Mouse (Mus musculus): ENCODE results near the gene Soga1. TPM values are rescaled to one million over a fixed set of nuclear protein-coding genes. Genes with fewer than 3 reads are reported as not detected.

Gene Soga1
- polyA plus RNA-seq, 1 experiment from 2014 or later = 1.8 TPM

- H3K4me1 ChIP-seq (replicated peaks; ENCODE audit: insufficient read depth, low read length) = no peaks in the 10 kb centered on the region
- no peak overlapping the region for H3K4me3 ChIP-seq (replicated peaks; ENCODE audit: low read depth, low read length)
- H3K9me3 ChIP-seq (replicated peaks; ENCODE audit: low read length) = no peaks in the 10 kb centered on the region
- no peak for DNase-seq (ENCODE audit: low spot score)
- no peak overlapping the region for H3K4me2 ChIP-seq (ENCODE audit: low read length)
- TF ChIP-seq CTCF (IDR thresholded peaks at IDR 0.05; ENCODE audit: low read depth) = no peak
- 86% methylated on average over 4 of the region's 4 CpGs for WGBS
- no peak overlapping the region for H3K9ac ChIP-seq (ENCODE audit: low read depth, low read length)
- ATAC-seq (replicated peaks; ENCODE audit: low FRiP score, low read depth) = no peak
- H3K36me3 ChIP-seq (ENCODE audit: insufficient read depth, low read length) = peaks cover 74% of the 10 kb centered on the region
- no peak overlapping the region for H3K27ac ChIP-seq
- no peaks in the 10 kb centered on the region for H3K27me3 ChIP-seq (ENCODE audit: insufficient read depth, low read length)
Observed at GRCm38 (mm10) chr2:157028261-157028660, 50.8 kb downstream of the Soga1 start.

GRCm38 (mm10) chr2:157027106-157028008, 51.7 kb downstream of the Soga1 start:
- Histone ChIP-seq H3K27me3 (ENCODE audit: insufficient read depth, low read length) (no peaks in the 10 kb centered on the region), H3K9me3 (replicated peaks; ENCODE audit: low read length) (no peaks in the 10 kb centered on the region), H3K36me3 (ENCODE audit: insufficient read depth, low read length) (peaks cover 77% of the 10 kb centered on the region), H3K27ac (no peak overlapping the region), H3K4me3 (replicated peaks; ENCODE audit: low read depth, low read length) (no peak overlapping the region), H3K4me1 (replicated peaks; ENCODE audit: insufficient read depth, low read length) (no peaks in the 10 kb centered on the region), H3K9ac (ENCODE audit: low read depth, low read length) (no peak overlapping the region), H3K4me2 (ENCODE audit: low read length) (no peak overlapping the region)
- DNase-seq (ENCODE audit: low spot score) = no peak
- no peak for TF ChIP-seq CTCF (IDR thresholded peaks at IDR 0.05; ENCODE audit: low read depth)
- no peak for ATAC-seq (replicated peaks; ENCODE audit: low FRiP score, low read depth)
- 91% methylated on average over 21 of the region's 21 CpGs for WGBS

GRCm38 (mm10) chr2:157021156-157021555, 57.9 kb downstream of the Soga1 start:
- H3K4me3 ChIP-seq (replicated peaks; ENCODE audit: low read depth, low read length) = no peak overlapping the region
- ATAC-seq (replicated peaks; ENCODE audit: low FRiP score, low read depth) (no peak), DNase-seq (ENCODE audit: low spot score) (no peak)
- no peak overlapping the region for H3K27ac ChIP-seq
- no peak overlapping the region for H3K9ac ChIP-seq (ENCODE audit: low read depth, low read length)
- 95% methylated on average over 16 of the region's 16 CpGs for WGBS
- no peaks in the 10 kb centered on the region for H3K4me1 ChIP-seq (replicated peaks; ENCODE audit: insufficient read depth, low read length)
- no peak overlapping the region for H3K4me2 ChIP-seq (ENCODE audit: low read length)
- TF ChIP-seq CTCF (IDR thresholded peaks at IDR 0.05; ENCODE audit: low read depth) = no peak
- peaks cover 88% of the 10 kb centered on the region for H3K36me3 ChIP-seq (ENCODE audit: insufficient read depth, low read length)
- H3K9me3 ChIP-seq (replicated peaks; ENCODE audit: low read length) = no peaks in the 10 kb centered on the region
- no peaks in the 10 kb centered on the region for H3K27me3 ChIP-seq (ENCODE audit: insufficient read depth, low read length)

GRCm38 (mm10) chr2:157019228-157019627, 59.8 kb downstream of the Soga1 start:
- Histone ChIP-seq H3K4me3 (replicated peaks; ENCODE audit: low read depth, low read length) (no peak overlapping the region), H3K9me3 (replicated peaks; ENCODE audit: low read length) (no peaks in the 10 kb centered on the region), H3K27ac (no peak overlapping the region), H3K9ac (ENCODE audit: low read depth, low read length) (no peak overlapping the region), H3K36me3 (ENCODE audit: insufficient read depth, low read length) (peaks cover 79% of the 10 kb centered on the region), H3K27me3 (ENCODE audit: insufficient read depth, low read length) (no peaks in the 10 kb centered on the region), H3K4me2 (ENCODE audit: low read length) (no peak overlapping the region), H3K4me1 (replicated peaks; ENCODE audit: insufficient read depth, low read length) (no peaks in the 10 kb centered on the region)
- 94% methylated on average over 4 of the region's 4 CpGs for WGBS
- no peak for DNase-seq (ENCODE audit: low spot score)
- no peak for ATAC-seq (replicated peaks; ENCODE audit: low FRiP score, low read depth)
- TF ChIP-seq CTCF (IDR thresholded peaks at IDR 0.05; ENCODE audit: low read depth) = no peak

GRCm38 (mm10) chr2:157016529-157017270, 62.4 kb downstream of the Soga1 start:
- Histone ChIP-seq H3K27me3 (ENCODE audit: insufficient read depth, low read length) (no peaks in the 10 kb centered on the region), H3K9ac (ENCODE audit: low read depth, low read length) (no peak overlapping the region), H3K27ac (no peak overlapping the region), H3K9me3 (replicated peaks; ENCODE audit: low read length) (no peaks in the 10 kb centered on the region), H3K4me1 (replicated peaks; ENCODE audit: insufficient read depth, low read length) (no peaks in the 10 kb centered on the region), H3K36me3 (ENCODE audit: insufficient read depth, low read length) (peaks cover 56% of the 10 kb centered on the region), H3K4me2 (ENCODE audit: low read length) (no peak overlapping the region), H3K4me3 (replicated peaks; ENCODE audit: low read depth, low read length) (no peak overlapping the region)
- TF ChIP-seq CTCF (IDR thresholded peaks at IDR 0.05; ENCODE audit: low read depth) = no peak; the same call in 1 of the 2 replicates
- ATAC-seq (replicated peaks; ENCODE audit: low FRiP score, low read depth) (no peak), DNase-seq (ENCODE audit: low spot score) (no peak)
- 78% methylated on average over 18 of the region's 18 CpGs for WGBS

- H3K36me3 ChIP-seq (ENCODE audit: insufficient read depth, low read length) = peaks cover 21% of the 10 kb centered on the region
- H3K4me1 ChIP-seq (replicated peaks; ENCODE audit: insufficient read depth, low read length) = peaks cover 9% of the 10 kb centered on the region
- DNase-seq (ENCODE audit: low spot score) = no peak
- no peak overlapping the region for H3K27ac ChIP-seq
- no peak overlapping the region for H3K4me2 ChIP-seq (ENCODE audit: low read length)
- H3K9me3 ChIP-seq (replicated peaks; ENCODE audit: low read length) = no peaks in the 10 kb centered on the region
- 79% methylated on average over 6 of the region's 6 CpGs for whole genome bisulfite sequencing
- no peaks in the 10 kb centered on the region for H3K27me3 ChIP-seq (ENCODE audit: insufficient read depth, low read length)
- ATAC-seq (replicated peaks; ENCODE audit: low FRiP score, low read depth) = no peak
- TF ChIP-seq CTCF (IDR thresholded peaks at IDR 0.05; ENCODE audit: low read depth) = no peak
- no peak overlapping the region for H3K4me3 ChIP-seq (replicated peaks; ENCODE audit: low read depth, low read length)
- no peak overlapping the region for H3K9ac ChIP-seq (ENCODE audit: low read depth, low read length)
Observed at GRCm38 (mm10) chr2:157012341-157012740, 66.7 kb downstream of the Soga1 start.
